Mouse (Mus musculus) stomach, embryonic 16.5 days (tissue): ENCODE measurements around the gene Mul1. TPM values are rescaled to one million over a fixed set of nuclear protein-coding genes. Genes with fewer than 3 reads are reported as not detected.
A peak's percentile ranks its signal among the peaks of the same experiment; 100 is the strongest.

Source experiments
- ATAC-seq: fragments of 200-750 bp; cut with Nextera tagmentation; 2 replicates; pipeline ENCODE4 v1.8.0; 2017; ENCODE audit warnings: moderate number of reproducible peaks, moderate TSS enrichment; ENCODE audit not compliant: insufficient read depth, low FRiP score
- H3K27ac ChIP-seq: fragments of 300-500 bp; sonication (generic); 2 replicates; pipeline ENCODE4 v1.5.1; 2014; ENCODE audit warnings: low read length
- H3K27me3 ChIP-seq: fragments of 300-500 bp; sonication (generic); 2 replicates; pipeline ENCODE4 v1.6.1; 2014; ENCODE audit warnings: low read length, control low read depth, mixed read lengths; ENCODE audit not compliant: control insufficient read depth, insufficient read depth
- H3K36me3 ChIP-seq: fragments of 300-500 bp; sonication (generic); 2 replicates; pipeline ENCODE4 v1.6.1; 2014; ENCODE audit warnings: low read length; ENCODE audit not compliant: control insufficient read depth, insufficient read depth
- H3K4me1 ChIP-seq: fragments of 300-500 bp; sonication (generic); 2 replicates; pipeline ENCODE4 v1.6.1; 2014; ENCODE audit warnings: low read length, control low read depth, mixed read lengths; ENCODE audit not compliant: control insufficient read depth, insufficient read depth
- H3K4me2 ChIP-seq: fragments of 300-500 bp; sonication (generic); 2 replicates; pipeline ENCODE4 v1.6.1; 2014; ENCODE audit warnings: low read depth, low read length, mixed read lengths
- H3K4me3 ChIP-seq: fragments of 300-500 bp; sonication (generic); replicated peaks from 2 replicates; pipeline ENCODE4 v1.5.1; 2014; ENCODE audit warnings: mild to moderate bottlenecking, low read length
- H3K9ac ChIP-seq: fragments of 300-500 bp; sonication (generic); 2 replicates; pipeline ENCODE4 v1.6.1; 2014; ENCODE audit warnings: low read length
- H3K9me3 ChIP-seq: fragments of 300-500 bp; sonication (generic); replicated peaks from 2 replicates; pipeline ENCODE4 v1.6.1; 2016; ENCODE audit warnings: low read length, control low read depth; ENCODE audit not compliant: control insufficient read depth
- WGBS: fragments of 180-500 bp; shearing (Covaris S2); extraction: QIAGEN DNeasy Blood & Tissue Kit; methylation state at CpG from one replicate; pipeline ENCODE4 v1.1.7; 2014; 5-methylcytosine and 5-hydroxymethylcytosine counted together
- polyA plus RNA-seq: library from polyadenylated mRNA; unstranded; fragments of >200 nt; fragmentation: Nextera tagmentation; extraction: Ambion mirVana; gene quantifications from 2 replicates; pipeline ENCODE4 v1.2.1, GENCODE M21; 2015

Gene Mul1
- 18.6 and 22.2 TPM in 2 replicates for polyA plus RNA-seq

GRCm38 (mm10) chr4:138434347-138435316 lies at the start of gene Mul1:
Gene Mul1, plus strand, starts transcription at chr4:138434671.
- Histone ChIP-seq H3K9me3 (no peaks in the 10 kb centered on the region), H3K9ac (peak within 1 kb of the TSS; percentile 83), H3K36me3 (peaks cover 11% of the 10 kb centered on the region; the same call in 1 of the 2 replicates), H3K27ac (peak within 1 kb of the TSS; percentile 51), H3K4me2 (peak within 1 kb of the TSS; percentile 91), H3K27me3 (no peaks in the 10 kb centered on the region), H3K4me3 (peak within 1 kb of the TSS; percentile 79), H3K4me1 (peaks cover 11% of the 10 kb centered on the region)
- ATAC-seq: peak; percentile 95
- under 1% methylated on average over 64 of the region's 64 CpGs for WGBS

- Histone ChIP-seq H3K4me1 (peaks cover 18% of the 10 kb centered on the region; the same call in 1 of the 2 replicates), H3K36me3 (no peaks in the 10 kb centered on the region), H3K4me2 (no peak overlapping the region), H3K27ac (no peak overlapping the region), H3K9ac (no peak overlapping the region), H3K4me3 (no peak overlapping the region), H3K9me3 (no peaks in the 10 kb centered on the region), H3K27me3 (peaks cover 74% of the 10 kb centered on the region)
- WGBS: 61% methylated on average over 7 of the region's 7 CpGs
- ATAC-seq: no peak
These were observed 40.8 kb upstream of the Mul1 start for GRCm38 (mm10) chr4:138393703-138394102.

GRCm38 (mm10) chr4:138395087-138395970 lies 39.1 kb upstream of the Mul1 start:
- ATAC-seq: 0 out of 2 replicates have a peak, but pooled peaks have one; percentile 21
- Histone ChIP-seq H3K9me3 (no peaks in the 10 kb centered on the region), H3K36me3 (no peaks in the 10 kb centered on the region), H3K9ac (0 out of 2 replicates have a peak overlapping the region, but pooled peaks have one; percentile 31), H3K4me3 (peak overlapping the region; percentile 38), H3K4me2 (peak overlapping the region; percentile 58), H3K27ac (no peak overlapping the region), H3K4me1 (peaks cover 18% of the 10 kb centered on the region; the same call in 1 of the 2 replicates), H3K27me3 (peaks cover 74% of the 10 kb centered on the region)
- 1% methylated on average over 98 of the region's 103 CpGs for WGBS

GRCm38 (mm10) chr4:138395971-138396645 lies 38.4 kb upstream of the Mul1 start, which contains the start of gene Fam43b:
Gene Fam43b, minus strand, starts transcription at chr4:138396528.
- peaks cover 69% of the 10 kb centered on the region for H3K27me3 ChIP-seq
- H3K9me3 ChIP-seq: no peaks in the 10 kb centered on the region
- H3K4me3 ChIP-seq: peak within 1 kb of the TSS; percentile 38
- peak within 1 kb of the TSS; percentile 58 for H3K4me2 ChIP-seq
- no peak within 1 kb of the TSS for H3K27ac ChIP-seq
- no peak; the same call in 1 of the 2 replicates for ATAC-seq
- no peaks in the 10 kb centered on the region for H3K36me3 ChIP-seq
- H3K4me1 ChIP-seq: peaks cover 18% of the 10 kb centered on the region; the same call in 1 of the 2 replicates
- H3K9ac ChIP-seq: 0 out of 2 replicates have a peak within 1 kb of the TSS, but pooled peaks have one; percentile 31
- 1% methylated on average over 46 of the region's 46 CpGs for WGBS

- no peaks in the 10 kb centered on the region for H3K9me3 ChIP-seq
- no peak overlapping the region for H3K9ac ChIP-seq
- peaks cover 69% of the 10 kb centered on the region for H3K27me3 ChIP-seq
- no peaks in the 10 kb centered on the region for H3K36me3 ChIP-seq
- H3K4me2 ChIP-seq: peak overlapping the region; percentile 58
- H3K4me1 ChIP-seq: peaks cover 18% of the 10 kb centered on the region; the same call in 1 of the 2 replicates
- 11% methylated on average over 8 of the region's 8 CpGs for WGBS
- ATAC-seq: no peak
- peak overlapping the region; percentile 38 for H3K4me3 ChIP-seq
- H3K27ac ChIP-seq: no peak overlapping the region
These were observed 37.8 kb upstream of the Mul1 start for GRCm38 (mm10) chr4:138396711-138397110.

- Histone ChIP-seq H3K4me2 (no peak overlapping the region), H3K27ac (no peak overlapping the region), H3K4me3 (no peak overlapping the region), H3K9ac (no peak overlapping the region), H3K27me3 (no peaks in the 10 kb centered on the region), H3K9me3 (no peaks in the 10 kb centered on the region), H3K36me3 (no peaks in the 10 kb centered on the region), H3K4me1 (no peaks in the 10 kb centered on the region)
- whole genome bisulfite sequencing: 4% methylated on average over 2 of the region's 2 CpGs
- no peak for ATAC-seq
These were observed 29.7 kb upstream of the Mul1 start for GRCm38 (mm10) chr4:138404806-138405205.

GRCm38 (mm10) chr4:138407479-138408194 lies 26.8 kb upstream of the Mul1 start:
- Histone ChIP-seq H3K4me2 (no peak overlapping the region), H3K9me3 (no peaks in the 10 kb centered on the region), H3K4me3 (no peak overlapping the region), H3K4me1 (no peaks in the 10 kb centered on the region), H3K27me3 (no peaks in the 10 kb centered on the region), H3K36me3 (no peaks in the 10 kb centered on the region), H3K27ac (peak overlapping the region; percentile 64; the same call in 1 of the 2 replicates), H3K9ac (no peak overlapping the region)
- WGBS: 55% methylated on average over 12 of the region's 13 CpGs
- ATAC-seq: peak; percentile 66; the same call in 1 of the 2 replicates

GRCm38 (mm10) chr4:138411011-138411410 lies 23.5 kb upstream of the Mul1 start:
- H3K4me3 ChIP-seq: no peak overlapping the region
- WGBS: 2% methylated on average over 5 of the region's 5 CpGs
- H3K4me2 ChIP-seq: no peak overlapping the region
- H3K27ac ChIP-seq: no peak overlapping the region
- no peaks in the 10 kb centered on the region for H3K4me1 ChIP-seq
- no peak overlapping the region for H3K9ac ChIP-seq
- H3K36me3 ChIP-seq: no peaks in the 10 kb centered on the region
- H3K9me3 ChIP-seq: no peaks in the 10 kb centered on the region
- no peaks in the 10 kb centered on the region for H3K27me3 ChIP-seq
- no peak for ATAC-seq
